Mouse (Mus musculus): ENCODE data around the gene Ppcs.

Gene Ppcs

DNA sequence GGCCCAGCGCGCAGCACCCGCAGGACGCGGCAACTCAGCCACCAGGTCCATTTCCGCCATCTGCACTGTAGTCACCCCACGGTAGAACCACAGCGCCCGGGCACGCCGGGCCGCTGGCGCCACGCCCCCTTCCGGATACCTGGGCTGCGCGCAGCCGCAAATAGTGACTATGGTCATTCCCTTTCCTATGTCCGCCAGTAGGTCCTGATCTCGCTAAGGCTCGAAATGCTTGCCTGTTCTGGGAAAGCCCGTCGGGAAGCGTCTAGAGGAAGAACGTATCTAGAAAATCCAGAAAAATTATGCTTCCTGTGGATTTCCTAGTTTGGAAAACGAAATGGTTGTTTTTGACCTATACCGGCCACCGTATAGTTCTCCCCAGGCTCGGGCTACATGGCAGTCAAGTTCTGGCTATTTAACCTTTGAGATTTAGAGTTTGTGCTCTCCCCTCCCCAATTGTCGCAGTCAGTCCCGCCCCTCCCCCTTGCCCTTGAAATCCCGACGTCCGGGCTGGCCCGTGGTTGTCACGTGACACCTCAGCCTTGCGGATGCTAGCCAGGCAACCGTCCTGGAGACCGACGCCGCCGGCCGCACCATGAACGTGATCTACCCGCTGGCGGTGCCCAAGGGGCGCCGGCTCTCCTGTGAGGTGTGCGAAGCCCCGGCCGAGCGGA is at the start of gene Ppcs, which contains the start of gene Zmynd12:
Ppcs (minus strand) TSS at position 127 of the 671 bp plus-strand sequence.
Zmynd12 (plus strand) TSS at position 521 of the 671 bp plus-strand sequence.
- DNase-seq (ENCODE audit: low read depth), result peak; percentile 73

DNA sequence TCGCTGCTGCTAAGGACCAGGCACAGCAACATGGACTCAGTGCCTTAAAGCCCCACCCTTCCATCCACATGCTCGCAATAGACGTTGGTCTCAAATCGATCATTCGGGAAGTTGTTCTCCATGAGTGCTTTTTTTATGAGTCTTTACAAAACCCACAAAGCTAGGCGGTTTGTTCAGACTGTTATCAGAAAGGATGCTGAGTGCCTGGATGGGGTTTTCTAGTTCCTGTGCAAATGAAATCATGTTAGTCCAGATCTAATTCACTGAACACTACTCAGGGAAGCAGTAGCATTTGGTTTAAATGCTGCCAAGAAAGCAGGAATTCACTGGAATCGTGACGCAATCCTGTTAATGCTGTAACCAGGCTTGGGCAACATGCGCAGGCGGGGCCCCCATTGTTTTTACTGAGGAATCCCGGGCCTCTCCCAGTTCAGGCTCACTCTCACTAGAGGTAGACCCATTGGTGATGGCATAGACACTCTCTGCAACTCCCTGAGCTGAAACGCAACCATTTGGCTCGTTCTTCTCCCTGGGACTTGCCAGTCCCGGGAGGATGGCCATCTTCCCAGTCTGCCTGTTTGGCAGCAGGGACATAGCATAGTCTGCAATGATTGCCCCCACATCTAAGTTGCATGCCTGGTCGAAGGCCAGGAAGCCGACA is 45.6 kb upstream of the Ppcs start:
- DNase-seq (ENCODE audit: low read depth), result peak; percentile 53

DNA sequence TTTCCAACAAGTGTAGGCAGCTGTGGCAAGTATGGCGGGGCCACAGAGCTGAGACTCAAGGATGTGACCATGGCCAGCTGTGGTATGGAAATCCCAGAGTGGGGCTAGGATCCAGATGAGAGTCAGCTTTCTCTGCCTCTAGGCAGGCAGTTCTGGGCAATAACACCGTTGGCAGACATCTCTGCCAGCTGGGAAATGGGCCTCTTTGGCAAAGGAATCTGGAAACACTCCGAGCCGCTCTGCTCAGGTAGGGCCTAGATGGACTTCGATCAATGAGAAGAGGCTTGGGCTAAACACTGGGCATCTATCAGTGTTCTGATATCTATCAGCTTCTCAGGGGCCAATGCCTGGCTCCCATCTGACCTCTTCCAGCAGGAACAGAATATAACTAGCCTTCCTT is 43.6 kb upstream of the Ppcs start:
- no peak for DNase-seq (ENCODE audit: low read depth)

DNA sequence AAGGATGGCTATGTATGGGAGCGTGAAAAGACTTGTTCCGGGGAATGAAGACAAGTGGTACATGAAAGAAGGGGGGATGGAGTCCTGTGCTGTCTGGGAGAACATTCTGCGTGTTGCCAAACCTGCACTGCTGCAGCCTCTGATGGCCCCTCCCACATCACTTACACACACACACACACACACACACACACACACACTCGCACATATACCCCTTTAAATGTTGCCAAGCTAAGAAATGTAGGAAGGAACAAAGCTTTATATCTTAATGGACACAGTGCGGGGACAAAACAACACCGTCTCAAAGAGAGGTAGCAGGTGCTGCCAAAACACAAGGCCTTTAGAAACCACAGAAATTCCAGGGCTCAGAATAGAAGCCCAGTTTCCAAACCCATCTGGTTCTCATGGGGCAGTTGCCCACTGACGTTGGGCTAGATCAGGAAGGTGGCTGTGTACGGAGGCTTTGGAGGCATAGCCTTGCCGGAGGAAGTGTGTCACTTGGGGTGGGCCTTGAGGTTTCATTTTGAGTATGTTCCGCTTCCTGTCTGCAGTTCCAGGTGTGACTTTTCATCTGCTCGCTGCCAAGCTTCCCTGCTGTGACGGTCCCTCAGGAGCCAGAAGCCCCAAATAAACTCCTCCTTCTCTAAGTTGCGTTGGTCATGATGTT is 41.7 kb upstream of the Ppcs start:
- no peak for DNase-seq (ENCODE audit: low read depth)

DNA sequence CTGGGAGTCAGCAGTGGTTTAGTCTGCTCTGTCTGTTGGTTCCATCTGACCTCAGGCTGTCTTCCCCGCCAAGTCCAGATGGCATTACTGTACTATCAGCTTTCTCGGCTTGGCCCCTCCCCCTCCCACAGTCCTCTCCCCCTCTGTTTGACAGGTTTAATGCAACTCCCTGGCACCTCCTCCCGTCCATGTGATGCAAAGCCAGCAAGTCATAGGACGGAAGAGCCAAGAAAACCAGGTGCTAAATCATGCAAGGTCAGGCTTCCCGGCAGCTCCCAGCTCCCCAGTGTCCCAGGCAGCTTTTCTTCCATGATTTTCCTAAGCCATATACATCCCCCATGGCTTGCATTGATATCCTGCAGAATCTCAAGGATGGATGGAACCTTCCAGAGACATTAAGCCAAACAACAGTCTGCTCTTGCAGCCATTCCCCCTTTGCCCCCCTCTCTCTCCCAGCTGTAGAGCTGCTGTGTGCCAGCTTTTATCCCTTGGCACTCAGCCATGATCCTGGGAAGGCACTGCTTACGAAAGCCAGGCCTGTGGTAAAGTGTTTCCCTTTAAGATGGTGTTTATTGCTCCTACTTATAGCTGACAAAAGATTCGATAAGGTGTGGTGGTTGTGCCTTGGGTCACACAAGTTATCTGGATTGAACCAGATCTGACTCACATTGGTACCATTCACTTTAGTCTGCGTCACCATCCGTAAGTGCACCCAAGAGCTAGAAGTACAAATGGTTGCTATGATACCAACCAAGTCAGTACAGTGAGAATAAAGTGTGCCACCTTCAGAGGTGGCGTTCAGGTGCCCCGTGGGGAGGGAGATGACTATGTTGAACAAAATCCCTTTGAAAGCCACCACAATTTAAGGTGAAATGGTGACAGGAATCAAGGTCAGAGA is 40.9 kb upstream of the Ppcs start:
- peak; percentile 84 for DNase-seq (ENCODE audit: low read depth)

DNA sequence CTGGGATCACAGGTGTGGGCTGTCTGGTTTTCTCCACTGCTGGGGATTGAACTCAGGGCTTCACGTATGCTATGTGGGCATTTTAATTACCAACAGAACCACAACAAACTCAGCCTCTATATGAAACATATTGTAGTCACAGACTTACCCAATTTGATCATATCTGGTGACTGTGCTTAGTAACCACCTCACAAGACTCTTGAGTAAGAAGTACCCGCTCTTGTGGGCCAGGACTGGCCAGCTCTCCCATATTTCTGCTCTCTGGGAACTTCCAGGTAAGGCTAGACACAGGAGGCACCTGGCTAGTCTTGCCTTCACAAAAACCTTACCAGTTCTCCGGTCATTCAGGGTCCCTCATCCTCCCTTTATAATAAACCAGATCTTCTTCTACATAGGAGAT is 40.2 kb upstream of the Ppcs start:
- DNase-seq (ENCODE audit: low read depth), result no peak

DNA sequence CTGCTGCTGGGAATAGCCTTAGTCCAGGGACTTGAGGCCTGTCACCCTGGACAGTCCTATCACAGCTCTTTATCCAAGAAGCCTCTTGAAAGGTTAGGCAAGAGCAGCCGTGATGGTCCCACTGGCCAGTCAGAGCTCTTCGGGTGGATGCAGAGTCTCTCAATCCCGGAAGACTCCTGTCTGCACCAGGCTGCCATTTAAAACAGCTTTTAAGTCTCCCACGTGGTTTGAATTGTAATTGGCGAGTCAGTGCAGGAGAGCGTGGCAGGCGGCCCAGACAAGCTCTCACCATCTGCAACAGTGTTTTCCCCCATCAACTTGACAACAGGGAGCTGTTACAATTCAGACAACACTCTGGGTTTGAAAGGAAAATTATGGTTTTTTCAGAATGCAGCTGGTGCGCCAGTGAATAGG is 38.5 kb upstream of the Ppcs start:
- peak; percentile 81 for DNase-seq (ENCODE audit: low read depth)

DNA sequence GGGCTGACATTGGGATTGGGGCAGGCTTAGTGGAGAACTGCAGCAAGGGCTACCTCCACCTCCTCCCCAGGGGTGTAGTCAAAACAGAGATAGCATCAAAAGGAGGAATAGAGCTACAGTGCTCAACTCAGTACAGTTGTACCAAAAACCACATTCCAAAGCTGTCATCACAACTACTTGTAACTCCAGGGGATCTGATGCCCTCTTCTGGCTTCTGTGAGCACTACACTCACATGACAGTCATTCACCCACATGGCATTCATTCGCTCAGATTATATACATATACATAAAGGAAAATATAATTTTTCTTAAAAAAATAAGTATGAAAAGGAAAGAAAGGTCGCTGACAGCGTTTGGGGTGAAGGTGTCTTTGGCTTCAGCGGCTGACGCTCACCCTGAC is 38.1 kb upstream of the Ppcs start:
- peak; percentile 50 for DNase-seq (ENCODE audit: low read depth)

DNA sequence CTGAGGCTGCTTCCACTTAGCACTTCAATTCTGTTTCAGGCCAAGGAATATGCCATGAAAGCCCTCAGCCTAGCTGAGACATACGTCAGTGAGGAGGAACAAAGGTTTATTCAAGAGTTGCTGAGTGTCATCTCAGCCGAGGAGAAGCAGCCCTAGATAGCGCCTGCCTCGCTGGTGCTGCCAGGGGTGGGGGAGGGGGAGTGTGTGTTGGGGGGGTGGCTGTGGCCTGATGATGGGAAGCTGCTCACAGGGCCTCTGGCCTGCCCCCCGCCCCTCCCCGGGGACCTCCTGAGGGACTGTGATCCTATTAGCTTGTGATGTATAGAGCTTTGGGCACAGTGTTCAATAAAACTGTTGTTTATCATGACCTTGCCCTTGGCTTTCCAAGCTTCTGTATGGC is 31.3 kb upstream of the Ppcs start:
- DNase-seq (ENCODE audit: low read depth), result no peak

DNA sequence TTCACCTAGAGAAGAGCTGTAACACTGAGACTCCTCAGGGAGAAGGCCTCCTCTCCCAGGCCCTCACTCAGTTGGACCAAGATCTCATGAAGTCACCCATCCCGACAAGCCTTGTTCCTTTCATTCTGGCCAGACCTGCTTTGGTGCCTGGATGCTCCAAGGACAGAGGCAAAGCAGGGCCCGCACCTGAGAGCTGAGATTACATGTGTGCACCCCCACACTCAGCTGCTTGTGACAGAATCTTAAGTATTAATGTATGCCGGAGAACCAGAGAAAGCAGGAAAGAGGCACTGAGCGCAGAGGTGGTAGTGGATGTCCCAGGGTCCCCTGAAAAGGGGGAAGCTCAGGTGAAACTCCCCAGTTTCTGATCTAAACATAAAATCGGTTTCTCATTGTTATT is 30.9 kb upstream of the Ppcs start:
- no peak for DNase-seq (ENCODE audit: low read depth)

DNA sequence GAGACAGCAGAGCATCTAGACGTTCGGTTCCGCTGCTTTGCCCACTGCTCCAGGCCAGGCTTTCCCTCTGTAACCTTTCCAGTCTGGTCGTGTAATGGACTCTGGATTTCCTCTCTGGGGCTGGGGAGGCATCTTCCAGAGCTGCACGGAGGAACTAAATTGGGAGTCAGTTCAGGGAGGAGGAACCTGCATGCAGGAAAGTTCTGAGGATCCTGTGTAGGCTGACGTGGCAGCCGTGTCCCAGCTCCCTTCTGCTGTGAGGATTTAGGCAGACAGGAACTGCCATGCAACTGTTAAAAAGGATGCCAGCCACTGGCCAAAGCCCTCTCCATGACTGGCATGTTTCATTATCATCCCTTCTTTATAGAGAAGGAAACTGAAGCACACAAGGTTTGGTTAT is 28.2 kb upstream of the Ppcs start:
- DNase-seq (ENCODE audit: low read depth), result no peak

DNA sequence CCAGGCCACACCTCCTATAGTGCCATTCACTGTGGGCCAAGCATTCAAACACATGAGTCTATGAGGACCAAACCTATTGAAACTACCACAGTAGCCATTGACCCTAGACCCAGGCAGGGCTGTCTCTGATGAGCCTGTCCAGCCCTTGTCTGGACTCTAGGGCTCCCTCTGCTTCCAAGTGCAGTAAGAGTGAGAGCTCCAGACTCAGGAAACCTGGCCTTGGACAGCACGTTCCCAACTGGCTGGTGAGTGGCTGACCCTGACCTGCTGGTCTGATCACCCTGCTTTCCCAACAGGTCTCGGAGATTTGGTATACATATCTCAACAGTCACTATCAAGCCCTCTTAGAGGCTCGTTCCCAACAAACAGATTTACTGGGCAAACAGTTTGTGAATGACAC is 25.6 kb upstream of the Ppcs start:
- DNase-seq (ENCODE audit: low read depth), result no peak

DNA sequence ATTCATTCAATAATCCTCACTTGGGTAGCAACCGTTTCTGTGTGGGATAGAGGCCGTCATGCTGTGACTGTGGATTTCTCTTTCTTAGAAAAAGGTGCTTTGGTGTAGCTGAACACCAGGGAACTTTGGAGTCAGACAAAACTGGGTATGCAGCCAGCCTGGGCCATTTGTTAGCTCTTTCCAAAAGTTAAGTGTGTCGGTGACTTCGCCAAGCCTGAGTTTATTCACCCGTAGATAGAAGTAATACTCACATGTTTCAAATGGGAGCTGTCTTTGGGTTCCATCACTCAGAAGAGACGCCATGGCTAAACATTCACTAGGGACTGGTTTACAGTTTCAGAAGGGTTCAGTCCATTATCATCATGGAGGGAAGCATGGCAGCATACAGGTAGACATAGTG is 25.0 kb upstream of the Ppcs start:
- no peak for DNase-seq (ENCODE audit: low read depth)

DNA sequence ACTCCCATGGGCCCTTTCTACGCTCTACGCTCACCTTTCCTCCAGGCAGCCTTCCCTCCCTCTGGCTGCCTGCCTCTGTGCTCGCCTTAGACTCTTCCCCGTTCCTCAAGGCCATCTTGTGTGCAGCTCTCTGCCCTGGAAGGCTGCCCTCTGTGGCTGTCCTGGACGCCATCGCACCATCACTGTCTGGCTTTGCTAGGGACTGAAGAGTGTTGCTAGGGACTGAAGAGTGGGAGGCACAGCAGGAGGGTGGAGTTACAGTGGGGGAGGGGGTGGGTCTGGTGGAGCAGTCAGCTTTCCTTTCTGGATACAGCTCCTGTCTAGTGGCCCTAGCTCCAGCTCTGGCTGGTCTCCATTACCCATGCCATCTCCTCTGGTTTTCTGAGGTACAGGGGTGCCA is 20.3 kb upstream of the Ppcs start:
- no peak for DNase-seq (ENCODE audit: low read depth)

DNA sequence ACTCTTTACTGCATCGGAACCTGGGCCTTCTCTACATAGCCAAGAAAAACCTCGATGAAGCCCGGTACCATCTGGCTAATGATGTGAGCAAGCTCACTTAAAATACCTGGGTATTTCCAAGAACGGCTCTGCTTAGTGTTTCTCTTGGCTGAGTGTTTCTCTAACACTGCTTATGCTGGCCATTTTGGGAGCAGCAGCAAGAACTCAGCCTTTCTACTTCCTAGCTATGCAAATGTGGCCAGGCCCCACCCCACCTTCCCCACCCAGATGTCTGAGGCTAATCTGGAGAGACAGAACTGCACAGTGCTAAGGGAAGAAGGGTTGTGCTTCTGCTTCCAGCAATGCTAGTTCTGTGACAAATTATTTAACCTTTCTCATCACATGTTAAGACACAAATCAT is 19.6 kb upstream of the Ppcs start:
- no peak for DNase-seq (ENCODE audit: low read depth)

DNA sequence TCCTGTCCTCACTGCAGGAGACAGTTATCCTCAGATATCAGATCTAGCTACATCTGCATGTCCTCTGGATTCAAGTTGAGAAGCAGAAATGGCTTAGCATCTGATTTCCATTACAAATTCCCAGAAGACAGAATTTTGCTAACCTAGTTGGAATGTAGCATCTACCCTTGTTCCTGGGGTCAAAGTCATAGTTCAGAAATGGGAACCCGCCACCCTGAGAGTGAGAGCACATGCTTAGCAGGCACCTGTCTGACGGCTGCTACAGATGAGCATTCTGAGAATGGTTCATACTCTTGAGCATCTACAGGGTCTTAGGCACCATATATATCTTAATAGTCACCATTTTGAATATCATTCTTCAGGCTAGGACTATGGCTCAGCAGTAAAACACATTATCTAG is 15.7 kb upstream of the Ppcs start:
- no peak for DNase-seq (ENCODE audit: low read depth)

DNA sequence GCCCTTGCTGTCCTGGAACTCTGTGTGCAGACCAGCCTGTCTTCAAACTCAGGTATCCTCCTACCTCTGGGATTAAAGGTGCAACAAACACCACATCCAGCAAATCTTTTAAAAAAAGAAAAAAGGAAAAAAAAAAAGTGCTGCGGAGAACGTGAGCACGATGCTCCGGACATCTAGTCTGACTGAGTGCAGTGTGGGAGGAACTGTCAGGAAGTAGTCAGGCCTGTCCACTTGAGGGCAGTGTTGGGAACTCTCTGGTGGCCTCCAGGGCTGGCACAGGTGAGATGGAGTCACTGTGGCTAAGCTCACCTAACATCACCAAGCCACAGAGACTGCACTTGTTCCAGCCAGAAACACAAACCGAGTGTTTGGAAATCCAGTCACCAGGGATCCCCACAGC is 8.5 kb upstream of the Ppcs start:
- peak; percentile 62 for DNase-seq (ENCODE audit: low read depth)

DNA sequence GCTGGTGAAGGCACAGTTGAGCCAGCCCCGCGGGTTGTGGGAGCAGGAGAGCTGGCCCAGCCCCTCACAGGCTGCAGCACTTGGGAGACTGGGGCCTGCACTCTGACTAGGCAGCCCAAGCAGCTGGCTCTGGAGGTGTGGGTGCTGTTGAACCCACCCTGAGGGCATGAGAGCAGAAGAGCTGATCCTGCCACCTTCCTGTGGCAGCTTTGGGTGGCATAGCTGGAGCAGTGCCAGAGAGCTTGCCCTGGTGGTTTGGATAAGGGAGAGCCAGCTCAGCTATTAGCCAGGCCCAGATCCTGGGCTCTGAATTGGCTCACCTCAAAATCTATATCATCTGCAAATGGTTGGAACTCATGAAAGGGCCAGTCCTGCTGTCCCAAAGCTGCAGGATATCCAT is 5.5 kb upstream of the Ppcs start:
- DNase-seq (ENCODE audit: low read depth), result no peak

DNA sequence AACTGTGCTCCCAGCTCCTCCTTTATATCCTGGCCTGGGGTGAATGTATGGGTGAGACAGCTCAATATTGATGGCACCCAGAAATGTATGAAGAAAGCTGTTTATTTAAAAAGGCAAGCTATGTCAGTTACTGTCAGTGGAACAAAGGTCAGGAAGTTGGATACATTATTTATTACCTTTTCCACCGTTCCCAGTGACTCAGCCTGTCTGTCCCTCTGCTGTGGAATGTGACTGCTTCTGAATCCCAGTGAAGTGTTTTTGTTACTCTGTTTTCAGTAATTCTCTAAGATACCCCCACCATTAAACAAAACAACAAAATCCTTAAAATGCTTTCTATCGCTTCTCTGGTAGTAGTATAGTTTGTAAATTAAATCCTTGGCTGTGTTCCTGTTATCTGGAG is 3.4 kb upstream of the Ppcs start:
- DNase-seq (ENCODE audit: low read depth), result no peak

DNA sequence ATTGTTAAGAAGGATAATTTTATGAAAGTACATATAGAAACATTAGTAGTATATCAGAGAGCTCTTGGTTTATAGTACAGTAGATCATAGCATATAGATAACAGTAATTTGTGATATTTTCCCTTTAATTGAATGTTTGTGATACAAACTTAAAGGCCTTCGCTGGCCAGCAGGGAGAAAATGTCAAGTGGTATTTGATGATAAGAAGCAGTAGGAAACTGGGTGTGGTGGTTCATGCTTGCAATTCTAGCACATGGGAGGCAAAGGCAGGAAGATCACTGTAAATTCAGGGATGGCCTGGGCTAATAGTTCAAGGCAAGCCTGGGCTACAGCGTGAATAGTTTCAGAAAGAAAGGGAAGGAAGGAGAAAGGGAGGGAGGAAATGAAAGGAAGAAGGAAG is 2.9 kb upstream of the Ppcs start:
- no peak for DNase-seq (ENCODE audit: low read depth)

DNA sequence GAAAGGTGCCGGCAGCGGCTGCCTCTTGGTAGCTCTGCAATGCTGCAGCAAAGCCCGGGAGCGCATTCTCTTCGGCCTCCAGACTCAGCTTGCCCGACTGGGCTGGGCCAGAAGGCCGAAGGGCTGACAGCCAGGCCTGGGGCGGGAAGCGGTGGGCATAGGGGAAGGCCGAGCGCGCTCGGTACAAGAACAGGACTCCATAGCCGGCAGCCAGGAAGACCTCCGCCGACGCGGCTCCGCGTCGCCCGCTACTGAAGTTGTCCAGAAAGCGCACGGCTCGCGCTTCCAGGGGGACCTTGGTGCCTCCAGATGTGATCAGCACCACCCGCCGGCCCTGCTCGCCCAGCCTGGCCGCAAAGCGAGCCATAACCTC is 313 bp downstream of the Ppcs start:
- DNase-seq (ENCODE audit: low read depth), result peak; percentile 40

DNA sequence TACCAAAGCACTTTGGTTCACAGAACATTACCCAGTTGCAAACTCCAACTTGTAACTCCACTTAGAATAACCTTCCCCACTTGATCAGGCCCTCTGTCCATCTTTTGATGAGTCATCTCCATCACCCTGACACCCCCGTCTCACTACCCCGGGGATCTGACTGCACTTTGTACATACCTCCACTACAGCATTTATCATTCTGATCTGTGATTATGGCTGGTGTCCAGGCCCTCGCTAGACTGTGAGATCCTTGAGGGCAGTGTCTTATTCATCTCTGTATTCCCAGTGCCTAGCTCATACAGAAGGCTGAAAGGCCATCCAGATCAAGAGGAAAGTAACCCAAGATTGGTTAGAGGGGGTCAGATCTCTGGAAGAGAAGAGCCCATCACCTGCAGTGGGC is 1.0 kb downstream of the Ppcs start:
- DNase-seq (ENCODE audit: low read depth), result no peak

DNA sequence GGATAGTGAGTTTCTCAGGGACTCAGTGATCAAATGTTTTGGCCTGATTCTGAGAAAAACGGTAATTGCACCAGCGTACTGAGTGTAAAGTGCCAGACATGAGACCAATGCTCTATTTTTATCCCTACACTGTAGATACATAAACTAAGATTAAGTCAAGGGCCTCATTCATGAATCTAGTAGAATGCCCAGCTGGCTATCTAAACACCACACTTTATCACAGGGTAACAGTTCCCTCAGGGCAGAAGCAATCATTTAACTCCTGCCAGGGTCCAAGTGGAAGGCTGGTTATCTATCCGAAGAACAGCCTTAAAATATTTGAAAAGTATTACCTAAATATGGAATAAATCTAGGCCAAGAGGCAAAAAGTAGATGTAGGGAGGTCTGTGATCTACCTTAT is 4.3 kb downstream of the Ppcs start:
- no peak for DNase-seq (ENCODE audit: low read depth)

All from NIH3T3 (cell line).